Mouse (Mus musculus) CD4-positive naive resting alpha-beta T cell, adult 76 days (primary cell): ENCODE data around the gene Dnajc13. TPM values are rescaled to one million over a fixed set of nuclear protein-coding genes. Genes with fewer than 3 reads are reported as not detected.

Experiments
- total RNA-seq: library from RNA; stranded (reverse); gene quantifications from one replicate; pipeline ENCODE4 v1.2.4, GENCODE M21; 2023

The Dnajc13 gene
- total RNA-seq: 86.2 TPM

DNA sequence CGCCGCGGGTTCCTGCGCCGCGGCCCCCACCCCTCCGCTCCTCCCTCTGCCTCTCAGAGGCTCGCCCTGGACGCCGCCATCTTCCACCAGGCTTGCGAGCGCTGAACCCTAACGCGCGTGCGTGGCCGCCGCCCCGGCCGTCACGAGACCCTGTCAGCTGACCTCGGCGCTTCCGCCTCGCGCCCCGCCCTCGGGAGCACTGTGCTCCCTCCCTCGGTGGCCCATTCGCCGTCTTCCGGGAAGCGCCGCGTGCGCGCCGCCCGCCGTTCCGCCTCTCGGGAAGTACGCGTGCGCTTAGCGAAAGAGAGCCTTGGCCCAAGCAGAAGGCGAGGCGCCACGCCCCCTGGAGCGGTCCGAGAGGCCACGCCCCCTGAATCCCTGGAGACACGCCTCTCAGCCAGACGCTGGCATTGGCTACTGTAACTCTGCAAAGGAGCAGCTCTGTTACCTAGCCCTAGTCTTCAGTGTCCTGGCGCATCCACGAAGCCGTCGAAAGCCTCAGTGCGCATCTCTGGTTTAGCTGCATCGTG, at the start of gene Dnajc13:
Gene Dnajc13 (minus strand): TSS at position 108 of the 530 bp plus-strand sequence.

DNA sequence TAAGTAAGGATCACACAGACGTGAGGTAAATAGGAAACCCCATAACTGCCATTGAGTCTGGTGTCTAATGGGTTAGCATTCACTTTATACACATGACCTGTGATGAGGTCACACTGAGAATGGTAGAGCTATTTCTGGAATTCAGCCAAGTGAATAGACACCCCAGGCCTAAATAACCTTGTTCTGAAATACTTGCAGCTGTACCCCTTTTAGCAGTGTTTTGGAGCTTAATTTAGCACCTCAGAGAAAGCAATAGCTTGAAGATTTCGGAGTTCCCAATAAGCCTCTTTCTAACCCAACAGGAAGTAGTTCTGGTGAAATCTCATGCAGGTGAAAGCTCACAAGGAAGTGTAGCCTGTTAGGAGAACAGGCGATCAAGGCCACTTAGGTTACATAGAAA, 135.9 kb downstream of the Dnajc13 start, which contains the start of gene Ackr4:
Gene Ackr4 (minus strand): TSS at position 101 of the 400 bp plus-strand sequence.

Other genes with a start within 250 kb of the Dnajc13 start
- gene Gm28305, start 222.3 kb downstream of the Dnajc13 start, total RNA-seq: not detected
- gene Uba5, start 199.8 kb downstream of the Dnajc13 start, total RNA-seq: 24.3 TPM
- 13.3 TPM for gene Acad11, start 199.6 kb downstream of the Dnajc13 start, total RNA-seq
- not detected for gene Ackr4, start 136.0 kb downstream of the Dnajc13 start, total RNA-seq
- 27.1 TPM for gene Acpp, start 74.8 kb upstream of the Dnajc13 start, total RNA-seq